Mouse (Mus musculus) retina, adult 2 months (tissue): ENCODE measurements around the gene Ets2.
"Not testable (repeated sequence)": the region's sequence is repeated elsewhere in the genome, so short reads cannot be mapped to it uniquely, and the experiment has no call there.

Experiments used
- DNase-seq: peaks from one replicate; pipeline ENCODE4 v3.0.0-alpha.2; 2012; ENCODE audit warnings: low read depth, low spot score

Gene Ets2

DNA sequence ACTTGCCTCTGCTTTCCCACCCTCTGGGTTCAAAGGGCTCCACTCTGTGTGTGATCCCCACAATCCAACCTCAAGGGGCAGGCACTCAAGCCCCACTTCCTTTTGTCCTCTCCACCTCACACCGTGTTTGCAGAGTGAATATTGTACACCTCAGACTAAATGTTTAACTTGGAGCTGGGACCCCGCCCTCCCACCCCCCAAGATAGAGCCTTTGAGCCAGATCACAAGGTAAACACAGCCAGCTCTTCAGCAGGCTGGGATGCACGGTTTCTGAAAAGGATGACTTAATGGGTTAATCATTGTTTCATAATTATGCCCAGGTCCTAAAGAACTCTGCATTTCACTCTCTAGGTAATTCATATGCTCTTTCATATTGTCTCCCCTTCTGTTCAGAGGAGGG is 2.2 kb upstream of the Ets2 start:
- no peak for DNase-seq

DNA sequence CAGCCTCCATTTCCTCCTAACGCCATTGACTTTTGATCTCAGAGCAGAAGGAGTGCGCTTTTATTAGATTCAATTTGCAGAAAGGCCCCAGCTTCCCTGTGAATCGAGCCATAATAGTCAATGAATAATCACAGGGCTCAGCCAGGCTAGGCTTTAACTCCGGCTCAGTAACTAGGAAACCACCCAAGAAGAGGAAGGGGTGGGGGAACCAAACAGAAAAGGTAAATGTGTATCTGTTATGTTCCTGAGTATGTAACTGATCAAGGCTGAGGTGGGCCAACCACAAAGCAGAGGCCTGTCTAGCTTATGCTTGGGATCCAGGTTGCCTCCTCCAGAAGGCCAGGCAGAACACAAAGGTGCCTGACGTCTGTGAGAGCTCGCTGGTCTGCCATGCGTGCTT is 1.7 kb upstream of the Ets2 start:
- no peak for DNase-seq

DNA sequence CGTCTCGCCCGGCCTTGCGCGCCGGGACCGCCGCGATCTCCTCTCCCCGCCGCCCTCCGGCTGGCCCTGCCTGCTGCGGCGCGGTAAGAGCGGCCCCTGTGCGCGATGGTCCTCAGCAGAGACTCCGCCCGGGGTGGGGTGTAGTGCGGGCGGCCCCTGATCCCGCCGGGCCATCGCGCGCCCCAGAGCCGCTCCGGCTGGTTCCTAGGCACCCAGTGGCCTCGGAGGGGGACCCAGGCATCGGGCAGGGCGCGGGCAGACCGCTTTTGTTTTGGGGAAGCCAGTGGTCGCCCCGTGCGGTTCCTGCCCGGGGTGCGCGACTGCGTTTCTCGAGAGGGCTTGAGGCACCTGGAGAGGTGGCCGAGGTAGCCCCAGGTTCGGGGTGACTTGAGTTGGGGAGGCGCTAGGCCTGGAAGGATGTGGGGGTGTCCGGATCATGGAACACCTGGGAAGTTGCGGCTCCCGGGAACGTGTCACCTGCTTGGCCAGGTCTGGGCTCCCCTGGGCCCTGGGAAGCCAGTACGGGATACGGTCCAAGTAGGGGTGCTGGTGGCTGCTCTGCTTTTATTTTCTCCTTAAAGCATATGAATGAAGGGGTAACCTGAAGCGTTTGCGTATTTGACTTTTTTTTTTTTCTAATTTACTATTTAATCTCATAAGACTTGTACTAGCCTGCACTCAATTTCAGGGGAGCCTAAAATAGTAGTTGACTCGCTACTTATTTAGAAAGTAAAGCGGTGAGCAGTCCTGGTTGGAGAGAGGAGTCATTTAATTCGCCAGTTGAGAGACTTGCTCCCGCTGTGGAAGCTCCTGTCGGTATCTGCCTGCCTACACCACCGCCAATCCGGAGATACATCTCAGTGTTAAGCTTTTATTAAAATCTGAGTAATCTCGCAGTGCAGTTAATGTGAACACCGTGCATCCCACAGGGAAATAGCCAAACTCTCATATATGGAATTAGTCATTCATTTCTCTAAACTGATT is 979 bp downstream of the Ets2 start:
- no peak for DNase-seq

DNA sequence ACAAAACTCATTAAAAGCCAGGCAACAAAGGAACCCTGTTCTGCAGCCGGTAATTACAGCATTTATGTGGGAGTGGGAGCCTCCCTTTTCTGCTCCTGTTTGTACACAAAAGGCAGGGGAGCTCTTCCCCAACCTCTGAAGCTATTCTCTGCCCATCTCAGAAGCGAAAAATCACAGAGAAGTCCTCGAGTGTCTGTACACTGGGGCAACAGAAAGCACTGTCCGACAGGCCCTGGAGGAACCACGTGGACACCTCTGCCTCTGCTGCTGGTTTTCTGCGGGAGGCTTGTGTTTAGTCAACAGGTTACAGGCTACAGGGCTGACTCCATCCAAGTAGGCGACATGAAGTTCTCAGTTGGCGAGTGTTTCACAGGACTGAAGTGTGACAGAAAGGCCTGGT is 2.1 kb downstream of the Ets2 start:
- DNase-seq = no peak

DNA sequence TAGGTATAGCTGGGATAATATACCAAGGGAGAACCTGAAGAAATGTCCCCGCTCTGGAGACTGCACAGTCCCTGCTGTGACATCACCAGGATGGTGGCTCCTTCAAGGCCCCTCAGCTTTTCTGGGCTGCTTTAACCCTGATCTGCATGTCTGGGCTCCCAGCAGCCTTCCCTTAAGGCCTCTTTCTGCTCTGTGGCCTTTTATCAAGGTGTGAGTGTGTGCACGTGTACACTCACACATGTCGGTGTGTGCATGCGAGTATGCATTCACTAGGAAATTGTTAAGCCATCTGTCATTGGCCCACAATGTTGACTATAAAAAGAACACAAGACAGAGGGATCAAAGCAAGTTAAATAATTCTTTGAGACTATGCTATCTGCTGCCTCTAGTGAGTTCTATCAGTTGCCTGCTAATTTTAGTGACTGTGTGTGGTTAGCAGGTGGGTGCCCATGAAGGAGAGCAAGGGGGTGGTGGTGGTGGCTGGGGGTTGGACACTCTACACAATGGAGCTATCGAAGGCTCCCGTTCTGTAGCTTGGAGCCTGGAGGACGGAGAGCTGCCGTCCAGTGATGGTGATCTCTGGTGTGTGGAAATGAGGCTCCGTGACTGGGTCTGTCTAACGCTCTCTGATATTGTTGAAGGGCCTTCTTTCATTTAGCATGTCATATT is 2.9 kb downstream of the Ets2 start:
- no peak for DNase-seq

DNA sequence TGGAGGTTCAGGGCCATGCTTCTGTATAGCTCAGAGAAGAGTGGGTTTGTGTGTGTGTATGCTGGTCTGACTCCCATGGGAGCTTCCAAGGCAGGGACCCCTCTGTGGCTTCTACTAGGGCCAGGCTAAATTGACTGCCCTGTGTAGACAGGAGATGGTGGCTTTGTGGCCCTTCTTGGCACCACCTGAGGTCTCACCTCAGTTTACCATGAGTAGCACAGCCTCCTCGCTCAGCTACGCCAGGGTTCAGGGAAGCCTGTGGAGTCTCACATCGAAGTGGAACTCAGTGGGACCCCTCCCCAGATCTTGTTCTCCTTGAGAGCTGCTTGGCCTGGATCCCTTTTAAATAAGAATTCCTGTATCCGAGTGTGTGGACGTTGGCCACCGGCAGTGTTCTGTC is 3.9 kb downstream of the Ets2 start:
- DNase-seq = no peak

DNA sequence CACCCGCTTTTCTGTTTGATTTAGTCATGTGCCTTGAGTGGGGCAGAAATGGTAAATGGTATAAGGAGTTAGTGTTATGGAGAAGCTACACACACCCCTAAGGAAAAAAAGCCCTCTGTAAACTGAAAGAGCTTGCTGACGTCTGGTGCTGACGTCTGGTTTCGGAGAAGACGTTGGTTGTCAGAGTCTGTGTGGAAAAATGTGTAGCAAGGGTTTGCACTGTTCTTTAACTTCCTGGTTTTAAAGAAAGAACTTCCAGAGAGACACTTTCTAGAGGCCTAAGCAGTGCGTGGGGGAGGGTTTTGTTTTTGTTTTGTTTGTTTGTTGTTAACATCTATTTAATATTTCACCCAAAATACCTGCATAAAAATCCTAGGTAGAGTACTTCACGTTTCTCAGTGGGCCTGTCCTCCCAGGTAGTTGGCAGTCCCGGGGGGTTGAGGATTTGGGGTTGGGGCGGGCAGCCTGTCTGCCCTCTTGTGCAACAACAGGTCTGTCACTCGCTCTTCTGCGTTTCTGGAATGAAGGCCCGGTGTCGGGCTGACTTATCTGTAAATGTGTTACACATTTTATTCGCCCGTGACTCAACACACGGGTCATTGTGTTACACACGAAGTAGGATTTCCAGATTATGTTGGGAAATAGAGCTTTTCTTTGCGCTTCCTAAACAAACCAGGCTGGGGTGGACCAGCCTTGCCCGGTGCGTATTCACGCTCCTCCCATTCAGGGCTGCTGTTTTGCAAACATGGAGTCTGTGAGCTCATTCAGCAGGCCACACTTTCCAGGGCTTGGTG is 6.5 kb downstream of the Ets2 start:
- DNase-seq = no peak

DNA sequence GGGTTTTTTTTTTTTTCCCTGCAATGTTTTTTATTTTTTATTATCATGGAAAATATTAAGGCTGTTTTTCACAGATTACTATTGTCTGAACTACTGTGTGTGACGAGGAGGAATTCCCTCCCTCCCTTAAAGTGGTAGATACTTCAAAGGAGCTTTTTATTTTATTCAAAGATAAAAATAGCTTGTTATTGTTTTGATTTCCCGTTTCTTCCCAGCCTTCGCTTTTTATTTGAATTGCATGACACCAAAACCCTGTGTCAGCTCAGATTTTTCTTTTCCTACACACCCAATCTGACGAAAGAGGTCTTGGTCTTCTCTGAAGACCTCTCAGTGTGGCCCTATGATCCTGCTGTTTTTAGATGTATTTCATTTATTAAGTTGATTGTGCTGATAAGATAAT is 7.3 kb downstream of the Ets2 start:
- DNase-seq = no peak

DNA sequence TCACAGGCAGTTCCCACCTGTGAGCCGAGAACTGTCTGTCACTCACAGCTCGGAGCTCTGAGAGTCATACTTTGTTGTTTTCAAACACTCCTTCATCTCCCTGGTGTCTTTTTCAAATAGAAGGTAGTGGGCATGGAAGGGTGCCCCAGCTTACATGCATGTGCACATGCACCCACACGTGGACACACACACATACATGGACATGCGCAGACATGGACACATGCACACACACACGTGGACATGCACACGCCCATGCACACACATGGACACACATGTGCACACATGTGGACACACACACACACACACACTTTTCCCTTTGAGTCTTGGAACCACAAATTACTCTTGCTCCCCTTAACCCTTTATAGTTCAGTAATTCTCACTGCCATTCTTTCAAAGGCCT is 8.3 kb downstream of the Ets2 start:
- no peak for DNase-seq

DNA sequence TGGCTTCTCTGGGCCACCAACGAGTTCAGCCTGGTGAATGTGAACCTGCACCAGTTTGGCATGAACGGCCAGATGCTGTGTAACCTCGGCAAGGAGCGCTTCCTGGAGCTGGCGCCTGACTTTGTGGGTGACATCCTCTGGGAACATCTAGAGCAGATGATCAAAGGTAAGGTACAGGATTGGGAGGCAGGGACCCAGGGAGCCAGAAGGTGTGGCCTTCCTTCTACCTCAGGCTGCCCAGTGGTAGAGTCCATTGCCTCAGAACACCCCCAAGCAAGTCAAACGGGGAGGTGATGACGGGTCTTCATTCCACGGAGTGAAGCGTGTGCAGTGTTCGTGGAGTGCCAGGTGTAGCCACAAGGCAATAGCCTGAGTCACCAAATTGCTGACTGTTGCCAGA is 10.2 kb downstream of the Ets2 start:
- no peak for DNase-seq

DNA sequence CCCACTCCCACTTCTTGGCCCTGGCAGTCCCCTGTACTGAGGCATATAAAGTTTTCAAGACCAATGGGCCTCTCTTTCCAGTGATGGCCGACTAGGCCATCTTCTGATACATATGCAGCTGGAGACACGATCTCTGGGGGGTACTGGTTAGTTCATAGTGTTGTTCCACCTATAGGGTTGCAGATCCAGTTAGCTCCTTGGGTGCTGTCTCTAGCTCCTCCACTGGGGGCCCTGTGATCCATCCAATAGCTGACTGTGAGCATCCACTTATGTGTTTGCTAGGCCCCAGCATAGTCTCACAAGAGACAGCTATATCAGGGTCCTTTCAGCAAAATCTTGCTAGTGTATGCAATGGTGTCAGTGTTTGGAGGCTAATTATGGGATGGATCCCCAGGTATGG is 11.2 kb downstream of the Ets2 start:
- not testable (repeated sequence) for DNase-seq

DNA sequence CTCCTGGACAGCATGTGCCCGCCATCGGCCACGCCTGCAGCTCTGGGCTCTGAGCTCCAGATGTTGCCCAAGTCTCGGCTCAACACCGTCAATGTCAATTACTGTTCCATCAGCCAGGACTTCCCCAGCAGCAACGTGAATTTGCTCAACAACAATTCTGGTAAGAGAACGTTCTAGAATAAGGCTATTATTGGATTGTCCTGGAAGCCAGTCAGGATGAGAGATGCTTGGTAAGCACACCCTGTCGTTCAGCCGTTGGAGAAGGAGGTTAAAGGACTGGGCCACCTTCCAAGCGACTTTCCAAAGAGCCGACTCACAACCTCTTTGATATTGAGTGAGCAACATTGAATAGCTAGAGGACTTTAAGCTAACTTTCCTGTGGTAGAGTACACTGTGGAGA is 13.2 kb downstream of the Ets2 start:
- no peak for DNase-seq

DNA sequence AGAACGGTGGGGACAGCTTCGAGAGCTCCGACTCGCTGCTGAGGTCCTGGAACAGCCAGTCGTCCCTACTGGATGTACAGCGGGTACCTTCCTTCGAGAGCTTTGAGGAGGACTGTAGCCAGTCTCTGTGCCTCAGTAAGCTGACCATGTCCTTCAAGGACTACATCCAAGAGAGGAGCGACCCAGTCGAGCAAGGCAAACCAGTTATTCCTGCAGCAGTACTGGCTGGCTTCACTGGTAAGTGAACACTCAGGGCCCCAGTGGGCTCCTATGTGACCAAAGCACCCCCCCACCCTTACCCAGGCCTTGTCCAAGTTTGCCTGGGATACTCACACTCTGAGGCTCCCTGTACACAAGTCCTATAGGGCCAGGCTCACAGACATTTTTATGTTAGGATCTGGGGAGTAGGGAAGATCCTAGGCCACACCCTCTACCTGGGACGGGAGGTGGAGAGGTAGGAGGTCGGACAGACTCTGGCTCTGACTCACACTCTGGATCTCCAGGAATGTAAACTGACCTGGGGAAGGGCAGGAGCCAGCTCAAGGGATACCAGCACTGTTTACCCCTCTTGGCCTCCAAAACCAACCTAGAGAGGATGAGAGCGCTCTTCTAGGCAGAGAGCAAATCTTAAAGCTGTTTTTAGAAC is 14.3 kb downstream of the Ets2 start:
- no peak for DNase-seq

DNA sequence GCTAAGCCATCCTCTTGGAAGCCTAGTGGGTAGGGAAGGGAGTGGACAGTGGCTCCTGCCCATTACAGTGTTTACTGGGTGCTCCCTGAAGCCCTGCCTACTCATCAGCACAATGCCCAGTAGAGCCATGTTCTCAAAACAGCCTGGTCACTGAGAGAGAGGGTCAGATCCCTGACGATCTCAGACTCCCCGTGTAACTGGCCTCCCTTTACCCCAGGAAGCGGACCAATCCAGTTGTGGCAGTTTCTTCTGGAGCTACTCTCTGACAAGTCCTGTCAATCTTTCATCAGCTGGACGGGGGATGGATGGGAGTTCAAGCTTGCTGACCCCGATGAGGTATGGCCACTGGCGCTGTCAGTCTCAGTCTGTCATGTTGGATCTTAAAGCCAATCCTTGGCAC is 15.8 kb downstream of the Ets2 start:
- DNase-seq = no peak

DNA sequence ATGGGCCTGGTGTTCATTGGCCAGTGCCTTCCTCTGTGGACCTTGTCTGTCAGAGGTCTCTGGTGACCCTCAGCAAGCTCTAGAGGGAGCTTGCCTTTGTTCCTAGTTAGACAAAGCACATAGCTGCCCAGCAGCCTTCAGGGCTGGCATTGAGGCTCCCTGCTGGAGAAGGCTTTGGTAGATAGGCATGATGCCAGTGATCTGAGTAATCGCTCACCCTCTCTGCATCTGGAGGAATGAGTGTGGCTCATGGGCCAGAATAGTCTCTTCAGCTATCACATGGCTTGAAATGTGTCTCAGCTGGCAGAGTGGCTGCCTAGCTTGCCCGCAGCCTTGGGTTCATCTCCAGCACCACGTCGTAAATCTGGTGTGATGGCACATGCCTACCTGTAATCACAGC is 16.2 kb downstream of the Ets2 start:
- no peak for DNase-seq

DNA sequence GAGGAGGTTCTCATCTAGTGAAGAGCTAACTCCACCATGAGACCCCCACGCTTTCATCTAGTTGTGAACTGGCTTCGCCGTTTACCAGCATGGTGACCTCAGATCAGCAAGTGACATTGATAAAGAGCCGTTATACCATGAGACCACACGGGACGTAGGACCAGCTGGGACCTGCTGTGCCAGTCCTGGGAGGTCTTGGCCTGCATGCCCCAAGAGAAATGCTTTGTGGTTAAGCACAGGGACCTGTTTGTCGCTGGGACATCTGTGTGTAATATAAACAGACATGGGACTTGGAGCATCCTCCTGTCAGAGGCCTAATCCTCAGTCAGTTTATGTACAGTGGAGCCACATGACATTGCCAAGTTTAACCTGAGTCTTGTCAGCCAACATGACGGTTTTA is 18.7 kb downstream of the Ets2 start:
- DNase-seq = no peak

DNA sequence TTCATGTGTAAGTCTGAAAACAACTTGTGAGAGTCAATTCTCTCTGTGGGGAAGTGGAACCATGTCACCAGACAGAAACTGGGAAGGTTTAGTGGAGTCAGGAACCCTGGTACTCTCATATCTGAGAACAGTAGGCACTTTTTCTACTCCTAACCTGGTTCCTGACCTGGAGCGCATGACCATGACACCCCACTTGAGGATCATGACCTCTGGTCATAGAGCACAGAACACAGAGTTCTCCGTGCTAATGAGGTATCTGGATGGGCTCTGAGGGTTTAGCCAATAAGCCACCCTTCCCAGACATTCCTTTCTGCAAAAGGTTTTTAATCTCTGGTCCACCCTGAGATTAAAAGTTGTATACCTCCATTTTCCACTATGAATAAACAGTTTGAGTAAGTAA is 22.4 kb downstream of the Ets2 start:
- DNase-seq = no peak

DNA sequence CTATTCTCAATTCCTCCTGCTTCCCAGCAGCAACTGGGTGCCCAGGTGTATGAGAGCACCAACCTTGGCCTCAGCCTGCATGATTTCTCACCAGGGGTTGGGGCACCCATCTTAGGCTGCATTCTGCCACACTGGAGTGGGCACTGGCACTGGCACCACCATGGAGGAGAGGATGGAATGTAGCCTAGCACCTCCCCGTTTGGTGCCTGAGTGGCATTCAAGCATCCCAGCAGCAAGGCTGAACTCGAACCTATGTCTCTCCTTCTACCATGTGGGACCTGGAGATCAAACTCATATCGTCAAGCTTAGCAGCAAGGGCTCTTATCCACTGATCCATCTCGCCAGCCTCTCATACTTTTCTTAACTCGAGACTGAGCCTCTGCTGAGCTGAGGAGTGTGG is 22.9 kb downstream of the Ets2 start:
- DNase-seq = no peak

DNA sequence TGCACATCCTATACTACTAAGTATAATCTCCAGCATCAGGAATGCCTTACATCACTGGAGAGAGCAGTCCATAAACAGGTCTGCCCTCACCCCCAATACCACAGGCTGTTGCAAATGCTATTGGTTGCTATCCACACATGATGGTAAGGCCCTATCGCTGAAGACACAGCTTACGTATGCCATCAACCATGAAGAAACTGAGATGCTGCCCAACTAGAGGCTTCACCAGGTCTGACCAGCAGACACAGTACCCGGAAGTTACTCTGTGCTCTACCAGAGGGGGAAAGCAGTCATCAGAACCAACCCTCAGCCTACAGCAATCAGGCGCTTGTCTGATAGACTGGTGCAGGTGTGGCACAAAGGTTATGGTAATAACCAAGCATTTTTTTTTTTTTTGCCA is 24.9 kb downstream of the Ets2 start:
- DNase-seq = no peak

DNA sequence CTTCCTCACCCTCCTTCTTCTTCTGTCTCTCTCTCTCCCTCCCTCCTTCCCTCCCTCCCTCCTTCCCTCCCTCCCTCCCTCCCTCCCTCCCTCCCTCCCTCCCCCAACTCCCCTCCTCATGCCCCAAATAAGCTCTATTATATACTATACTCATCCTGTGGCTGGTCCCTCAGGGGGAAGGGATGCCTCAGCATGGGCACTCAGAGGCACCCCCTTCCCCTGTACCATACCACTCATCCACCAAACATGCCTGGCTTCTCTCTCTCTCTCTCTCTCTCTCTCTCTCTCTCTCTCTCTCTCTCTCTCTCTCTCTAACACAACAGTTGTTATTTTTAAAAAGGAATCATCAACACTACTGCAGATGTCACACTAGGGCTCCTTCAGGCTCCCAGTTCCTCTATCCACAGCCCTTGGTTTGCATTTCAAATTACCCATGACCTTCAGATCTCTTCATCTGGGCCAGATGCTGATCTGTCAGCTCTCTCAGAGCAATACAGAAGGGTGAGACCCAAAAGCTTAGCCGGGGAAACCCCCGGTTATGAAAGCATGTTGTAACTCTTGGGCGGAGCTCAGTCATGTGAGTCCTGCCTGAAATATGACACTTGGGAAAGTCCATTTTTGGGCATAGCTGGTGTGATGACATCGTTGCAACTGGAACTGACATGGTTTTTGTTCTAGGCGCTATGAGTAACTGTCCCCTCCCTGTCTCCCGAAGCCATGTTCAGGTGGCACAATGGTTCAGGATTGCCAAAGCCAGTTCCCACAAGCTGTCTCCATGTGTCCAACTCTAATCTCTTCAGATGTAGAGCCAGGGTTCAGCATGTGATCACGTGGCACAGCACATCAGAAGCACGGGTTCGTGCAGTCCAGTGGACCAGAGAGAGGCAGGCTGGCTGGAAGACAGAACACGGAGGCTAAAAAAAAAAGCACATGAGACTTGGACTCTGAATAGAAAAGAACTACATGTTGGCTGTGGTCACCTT is 26.9 kb downstream of the Ets2 start:
- no peak for DNase-seq

DNA sequence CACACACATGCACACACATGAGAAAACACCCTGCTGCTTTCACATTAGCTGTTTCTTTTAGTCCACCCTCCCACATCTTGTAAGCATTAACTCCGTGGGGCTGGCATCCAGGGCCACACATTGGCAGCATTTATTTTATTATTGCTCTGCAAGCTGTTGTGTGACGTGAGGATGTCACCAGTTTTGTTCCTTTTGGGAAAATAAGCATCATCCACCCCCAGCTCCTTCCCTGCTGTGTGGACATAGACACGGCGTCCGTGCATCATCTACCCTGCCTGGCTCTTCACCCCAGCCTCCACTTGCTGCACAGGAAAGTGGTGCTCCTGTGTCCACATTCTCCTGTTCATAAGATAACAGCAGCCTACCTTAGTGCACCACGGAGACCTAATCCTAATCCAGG is 27.9 kb downstream of the Ets2 start:
- no peak for DNase-seq
